Mouse (Mus musculus) megakaryocyte-erythroid progenitor cell, adult 5-6 weeks (primary cell): Measurements from ENCODE around the gene Six4. TPM values are rescaled to one million over a fixed set of nuclear protein-coding genes. Genes with fewer than 3 reads are reported as not detected.
A peak's percentile ranks its signal among the peaks of the same experiment; 100 is the strongest.
"Not testable (repeated sequence)": the region's sequence is repeated elsewhere in the genome, so short reads cannot be mapped to it uniquely, and the experiment has no call there.

Experiments used
- ATAC-seq: replicated peaks from 2 replicates; pipeline ENCODE4 v1.8.0; 2016; ENCODE audit warnings: mild to moderate bottlenecking, inconsistent platforms; ENCODE audit not compliant: severe bottlenecking, poor library complexity, low FRiP score, low TSS enrichment
- total RNA-seq, 2 experiments: library from RNA; stranded (forward) in 1 of 2; stranded (reverse) in 1 of 2; fragments of 200-1000, 215-1000 nt in 1 of 2; fragments of >200 nt in 1 of 2; fragmentation: Nextera tagmentation in 1 of 2; gene quantifications; 2 replicates each; pipeline ENCODE4 v1.2.3; 2014 to 2017

Six4 gene
- total RNA-seq, 2 experiments from 2014 or later: 0.19 TPM; not detected in 1

- ATAC-seq: no peak
Measured at GRCm38 (mm10) chr12:73090672-73091335, 22.5 kb downstream of the Six4 start.

DNA sequence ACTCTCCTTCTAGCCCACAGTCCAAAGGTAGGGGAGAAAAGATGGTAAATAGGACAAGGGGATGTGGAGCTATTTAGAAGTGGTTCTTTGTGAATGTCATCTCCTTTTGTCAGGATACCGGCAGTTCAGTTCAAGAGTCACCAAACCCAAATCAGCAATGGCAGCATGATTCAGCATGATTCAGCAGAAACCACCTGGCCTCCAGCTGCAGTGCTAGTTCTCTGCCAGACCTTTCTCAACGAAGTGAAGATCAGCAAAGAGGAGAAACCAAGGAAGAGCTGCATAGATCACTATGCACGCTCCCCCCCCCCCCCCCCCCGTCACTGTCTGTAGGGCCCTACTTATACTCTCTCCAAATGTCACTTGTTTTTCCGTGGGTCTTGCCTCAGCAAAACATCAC, 24.3 kb downstream of the Six4 start:
- ATAC-seq: peak; percentile 74; the same call in 1 of the 2 replicates

- no peak for ATAC-seq
Measured at GRCm38 (mm10) chr12:73088500-73088899, 24.8 kb downstream of the Six4 start.

DNA sequence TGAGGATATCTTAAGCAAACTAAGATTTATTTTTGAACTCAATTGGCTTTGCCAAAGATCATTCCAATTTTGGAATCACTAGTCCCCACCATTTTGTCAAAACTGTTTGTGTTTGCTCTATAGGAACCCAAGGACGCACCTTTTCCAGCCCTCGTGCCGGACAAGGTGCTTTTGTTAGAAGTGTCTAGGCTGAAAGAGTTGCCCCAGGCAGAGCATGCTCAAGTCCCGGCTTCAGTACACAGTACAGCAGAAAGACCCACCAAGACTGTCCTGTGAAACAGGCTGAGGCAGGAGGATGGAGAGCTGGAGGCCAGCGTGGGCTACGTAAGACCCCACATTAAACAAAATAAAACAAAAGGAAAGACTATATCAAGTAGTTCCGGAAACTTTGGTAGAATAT, 26.2 kb downstream of the Six4 start:
- no peak for ATAC-seq

GRCm38 (mm10) chr12:73085739-73086630, 27.3 kb downstream of the Six4 start:
- ATAC-seq: no peak

GRCm38 (mm10) chr12:73083773-73084172, 29.5 kb downstream of the Six4 start:
- ATAC-seq: no peak

DNA sequence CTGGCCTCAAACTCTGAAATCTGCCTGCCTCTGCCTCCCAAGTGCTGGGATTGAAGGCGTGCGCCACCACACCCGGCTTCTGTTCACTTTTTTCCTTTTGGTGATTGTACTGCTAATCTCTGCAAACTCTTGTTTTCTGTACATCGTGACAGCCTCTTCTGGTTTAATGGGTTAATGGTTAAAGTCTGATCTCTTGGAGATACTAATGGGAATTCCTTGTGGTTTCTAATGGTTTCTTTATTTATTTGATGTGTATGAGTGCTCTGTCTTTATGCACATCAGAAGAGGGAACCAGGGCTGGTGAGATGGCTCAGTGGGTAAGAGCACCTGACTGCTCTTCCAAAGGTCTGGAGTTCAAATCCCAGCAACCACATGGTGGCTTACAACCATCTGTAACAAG, 31.4 kb downstream of the Six4 start:
- ATAC-seq: not testable (repeated sequence)

GRCm38 (mm10) chr12:73060805-73061410, 52.3 kb downstream of the Six4 start:
- ATAC-seq: no peak

GRCm38 (mm10) chr12:73057492-73057891, 55.8 kb downstream of the Six4 start:
- ATAC-seq: no peak

DNA sequence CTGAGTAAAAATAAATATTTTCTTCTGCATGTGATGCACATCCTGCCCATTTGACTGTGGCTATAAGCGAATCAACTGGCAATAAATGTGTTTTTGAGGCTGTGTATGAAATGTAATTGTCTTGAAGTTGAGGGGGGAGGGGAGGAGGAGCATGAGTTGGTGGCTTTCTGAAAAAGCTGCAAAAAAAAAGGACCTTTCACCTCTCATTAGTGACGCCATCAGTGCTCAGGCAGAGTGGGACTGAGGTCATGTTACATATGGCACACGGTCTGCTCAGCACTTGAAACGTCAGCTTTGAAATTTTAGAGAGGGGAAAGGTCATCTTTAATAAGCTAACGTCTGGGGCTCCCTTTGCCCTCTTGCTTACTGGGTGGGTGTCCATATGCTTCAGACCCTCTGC, 57.8 kb downstream of the Six4 start:
- no peak for ATAC-seq

DNA sequence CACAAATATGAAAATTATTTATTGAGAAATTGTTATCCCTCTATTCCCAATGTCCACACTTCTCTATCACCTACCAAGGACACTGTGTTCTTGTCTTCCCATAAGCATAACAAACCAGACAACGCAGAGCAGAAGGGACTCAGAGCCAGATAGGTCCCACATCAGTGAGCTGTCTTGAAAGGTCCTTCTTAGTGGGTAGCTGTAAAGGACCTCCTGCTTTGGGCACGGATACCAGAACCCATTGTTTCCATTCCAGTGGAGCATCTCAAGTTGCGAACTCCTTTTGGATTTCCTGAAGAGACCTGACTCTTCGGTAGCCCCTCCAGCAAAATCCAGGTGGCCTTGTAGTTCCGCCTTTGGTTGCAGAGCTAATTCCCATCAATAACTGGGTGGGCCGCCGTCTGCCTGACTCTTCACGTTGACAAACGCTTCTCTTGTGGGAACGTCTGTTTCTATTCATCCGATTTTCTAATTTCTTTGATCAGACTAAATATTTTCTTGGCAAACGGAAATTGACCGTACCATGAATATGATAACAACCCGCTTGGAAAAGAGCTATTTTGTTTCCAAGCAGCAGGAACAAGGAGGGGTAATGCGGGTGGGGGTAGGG, 58.6 kb downstream of the Six4 start:
- ATAC-seq: no peak

GRCm38 (mm10) chr12:73053668-73054241, 59.5 kb downstream of the Six4 start, which contains the start of gene Six1:
Six1 (minus strand) TSS chr12:73053887.
- peak; percentile 66; the same call in 1 of the 2 replicates for ATAC-seq

DNA sequence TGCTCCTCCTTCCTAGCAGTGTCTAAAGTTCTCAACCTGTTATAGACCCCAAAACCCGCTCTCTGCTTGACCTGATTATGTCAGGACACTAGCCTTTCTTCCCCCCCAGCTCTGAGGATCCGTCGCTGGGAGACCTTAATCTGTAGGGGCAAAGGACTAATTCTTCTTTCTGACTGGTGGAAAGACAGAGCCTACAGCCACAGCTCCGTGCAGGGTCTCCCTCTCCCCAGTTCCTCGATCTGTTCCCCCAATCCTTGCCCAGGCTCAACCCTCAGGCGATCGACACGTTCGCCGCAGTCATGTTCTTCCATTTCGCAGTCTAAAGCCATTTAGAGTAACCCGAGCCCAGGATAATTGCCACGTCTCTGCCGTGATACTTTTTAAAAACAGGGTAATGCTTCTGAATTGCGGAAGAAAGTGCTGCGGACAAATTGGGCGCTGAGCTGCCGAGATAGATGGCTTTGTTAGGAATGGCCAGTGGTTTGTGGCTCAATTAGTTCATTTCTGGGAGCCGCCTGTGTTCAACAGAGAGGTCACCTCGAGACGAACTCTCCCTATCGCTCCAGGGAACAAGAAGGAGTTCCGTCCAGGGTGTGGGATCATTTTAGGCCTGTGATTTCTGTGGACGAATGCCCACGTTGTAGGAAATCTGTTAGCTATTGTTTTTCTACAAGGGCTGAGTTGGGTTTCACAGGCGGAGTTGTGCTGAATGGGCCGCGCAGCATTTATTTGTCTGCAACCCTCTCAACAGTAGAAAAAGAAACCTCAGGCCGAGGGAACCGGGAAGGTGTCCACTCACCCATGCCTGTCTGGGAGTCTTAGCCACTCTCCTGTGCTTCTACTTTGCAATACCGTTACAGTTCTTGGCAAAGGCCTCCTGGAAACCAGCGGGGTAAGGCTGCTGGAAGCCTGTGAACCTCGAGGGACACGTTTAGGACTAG, 60.3 kb downstream of the Six4 start:
- ATAC-seq: no peak

DNA sequence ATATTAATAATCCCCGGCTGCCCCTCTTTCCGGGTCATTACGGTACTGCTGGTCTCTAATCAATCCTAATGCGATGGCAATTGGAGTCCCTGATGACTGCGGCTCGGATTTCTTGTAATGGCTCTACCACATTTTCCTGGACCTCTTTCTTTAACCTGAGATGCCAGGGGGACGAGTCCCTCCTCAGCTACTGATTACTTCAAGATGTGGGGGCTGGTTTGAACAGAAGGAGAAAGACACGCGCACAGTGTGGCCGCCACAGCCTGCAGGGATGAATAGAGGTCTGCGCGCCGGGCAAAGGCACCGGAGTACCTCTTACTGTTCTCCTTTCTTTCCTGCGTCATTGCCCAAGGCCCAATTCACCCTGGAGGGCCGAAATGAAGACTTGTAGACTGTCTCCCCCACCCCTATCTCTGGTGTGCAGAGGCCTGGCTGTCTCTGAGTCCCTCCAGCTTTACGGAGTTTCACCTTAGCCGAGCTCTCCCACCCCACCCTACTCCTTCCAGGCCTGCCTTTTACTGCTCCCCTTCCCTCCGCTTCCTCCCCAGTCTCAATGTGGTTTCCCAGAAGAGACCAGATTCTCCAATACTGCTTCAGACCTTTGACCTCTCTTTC, 61.1 kb downstream of the Six4 start:
- no peak for ATAC-seq

DNA sequence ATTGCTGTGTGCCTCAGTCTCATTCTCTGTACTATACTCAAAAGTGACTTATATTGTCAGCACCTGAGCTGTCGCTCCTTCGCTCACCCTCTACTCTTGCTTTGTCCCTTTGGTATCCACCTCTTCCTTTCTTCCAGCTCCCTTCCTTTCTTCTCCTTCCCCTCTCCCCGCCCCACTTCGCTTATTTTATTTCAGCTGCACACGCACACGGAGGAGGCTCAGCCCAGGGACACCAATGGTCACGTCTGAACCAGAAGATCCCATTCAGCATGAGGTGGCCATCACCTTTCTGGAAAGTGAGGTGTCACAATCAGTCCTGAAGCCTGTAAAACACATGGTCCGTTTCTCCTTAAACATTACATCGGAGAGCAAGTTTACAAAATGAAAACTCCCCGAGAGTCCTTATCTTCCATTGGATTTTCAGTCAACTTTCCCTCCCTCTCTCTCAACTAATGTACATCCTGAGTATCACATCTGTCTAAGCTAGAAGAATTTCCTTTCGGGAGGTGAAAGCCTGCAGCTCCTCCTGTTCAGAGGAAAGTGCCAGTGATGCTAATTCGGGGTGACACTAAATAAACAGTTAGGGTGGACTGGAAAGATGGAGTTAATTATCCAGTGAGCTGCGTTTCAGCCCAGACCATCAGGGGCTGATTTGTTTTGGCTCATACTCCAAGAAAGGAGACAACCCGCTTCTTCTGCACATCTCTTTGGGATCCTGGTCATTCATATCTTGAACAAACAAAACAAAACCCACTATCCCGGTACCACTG, 62.3 kb downstream of the Six4 start:
- ATAC-seq: no peak

GRCm38 (mm10) chr12:73050305-73050704, 63.0 kb downstream of the Six4 start:
- ATAC-seq: no peak
